Mouse (Mus musculus): Measurements from ENCODE around the gene Dag1. TPM values are rescaled to one million over a fixed set of nuclear protein-coding genes. Genes with fewer than 3 reads are reported as not detected.

Dag1 gene
- polyA plus RNA-seq, 1 experiment from 2014 or later, result 79.5 TPM

- no peak overlapping the region for H3K4me3 ChIP-seq (ENCODE audit: low read depth, low read length)
- no peak for ATAC-seq
- 93% methylated on average over 3 of the region's 3 CpGs for WGBS
- H3K4me2 ChIP-seq (ENCODE audit: low read length), result no peak overlapping the region
- no peaks in the 10 kb centered on the region for H3K27me3 ChIP-seq (ENCODE audit: control insufficient read depth, insufficient read depth, low read depth, low read length)
- H3K9ac ChIP-seq (ENCODE audit: low read depth, low read length), result no peak overlapping the region
- peaks cover 3% of the 10 kb centered on the region; the same call in 1 of the 2 replicates for H3K36me3 ChIP-seq (ENCODE audit: control insufficient read depth, insufficient read depth, low read length)
- H3K9me3 ChIP-seq (replicated peaks; ENCODE audit: control insufficient read depth, low read length, poor library complexity, severe bottlenecking), result no peaks in the 10 kb centered on the region
- no peaks in the 10 kb centered on the region for H3K4me1 ChIP-seq (ENCODE audit: control insufficient read depth, insufficient read depth, low read length)
- no peak overlapping the region for H3K27ac ChIP-seq (ENCODE audit: low read length)
Observed at GRCm38 (mm10) chr9:108244540-108244939, 19.2 kb downstream of the Dag1 start.

DNA sequence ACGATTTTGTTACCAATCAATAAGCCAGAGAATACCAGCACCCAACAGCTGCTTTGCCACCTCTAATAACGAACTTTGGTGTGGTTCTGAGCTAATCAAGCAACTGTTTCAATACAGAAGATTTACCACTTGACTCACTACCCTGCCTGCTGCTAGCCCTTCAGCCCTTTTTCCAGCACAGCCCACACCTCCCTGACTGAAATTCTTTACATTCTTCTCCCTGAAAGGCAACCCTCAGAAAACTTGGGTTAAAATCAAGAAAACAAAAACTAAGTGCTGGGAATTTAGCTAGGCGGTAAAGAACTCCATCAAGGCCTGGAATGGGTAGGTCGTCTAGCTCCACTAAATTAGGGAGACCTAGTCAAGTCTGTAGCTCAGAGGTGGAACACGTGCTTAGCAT, 23.8 kb downstream of the Dag1 start:
- no peak overlapping the region for H3K4me3 ChIP-seq (ENCODE audit: low read depth, low read length)
- 82% methylated on average over 5 of the region's 5 CpGs for WGBS
- H3K36me3 ChIP-seq (ENCODE audit: control insufficient read depth, insufficient read depth, low read length), result no peaks in the 10 kb centered on the region
- no peaks in the 10 kb centered on the region for H3K27me3 ChIP-seq (ENCODE audit: control insufficient read depth, insufficient read depth, low read depth, low read length)
- ATAC-seq, result no peak
- no peak overlapping the region for H3K27ac ChIP-seq (ENCODE audit: low read length)
- no peaks in the 10 kb centered on the region for H3K4me1 ChIP-seq (ENCODE audit: control insufficient read depth, insufficient read depth, low read length)
- H3K9ac ChIP-seq (ENCODE audit: low read depth, low read length), result no peak overlapping the region
- no peak overlapping the region for H3K4me2 ChIP-seq (ENCODE audit: low read length)
- no peaks in the 10 kb centered on the region for H3K9me3 ChIP-seq (replicated peaks; ENCODE audit: control insufficient read depth, low read length, poor library complexity, severe bottlenecking)

DNA sequence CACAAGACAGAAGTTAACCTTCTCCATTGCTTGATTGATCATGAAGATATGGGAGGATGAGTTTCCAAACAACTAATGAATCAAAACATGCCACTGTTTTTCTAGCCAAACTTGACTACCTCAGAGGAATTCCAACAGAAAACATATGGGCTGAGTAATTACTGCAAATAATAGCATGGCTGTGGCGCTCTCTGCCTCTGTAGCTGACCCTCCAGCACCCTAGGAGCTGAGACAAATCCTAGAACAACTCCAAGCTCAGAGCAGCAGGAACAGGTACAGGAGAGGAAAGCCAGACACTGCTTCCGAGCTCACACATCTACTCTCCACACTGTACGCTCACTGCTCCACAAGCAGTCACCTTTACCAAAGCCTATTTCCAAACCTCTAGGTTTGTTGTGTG, 24.9 kb downstream of the Dag1 start:
- Histone ChIP-seq H3K4me2 (ENCODE audit: low read length) (no peak overlapping the region), H3K9me3 (replicated peaks; ENCODE audit: control insufficient read depth, low read length, poor library complexity, severe bottlenecking) (no peaks in the 10 kb centered on the region), H3K4me1 (ENCODE audit: control insufficient read depth, insufficient read depth, low read length) (no peaks in the 10 kb centered on the region), H3K4me3 (ENCODE audit: low read depth, low read length) (no peak overlapping the region), H3K36me3 (ENCODE audit: control insufficient read depth, insufficient read depth, low read length) (no peaks in the 10 kb centered on the region), H3K9ac (ENCODE audit: low read depth, low read length) (no peak overlapping the region), H3K27ac (ENCODE audit: low read length) (no peak overlapping the region), H3K27me3 (ENCODE audit: control insufficient read depth, insufficient read depth, low read depth, low read length) (no peaks in the 10 kb centered on the region)
- no peak for ATAC-seq
- WGBS, result 94% methylated on average over 3 of the region's 3 CpGs

DNA sequence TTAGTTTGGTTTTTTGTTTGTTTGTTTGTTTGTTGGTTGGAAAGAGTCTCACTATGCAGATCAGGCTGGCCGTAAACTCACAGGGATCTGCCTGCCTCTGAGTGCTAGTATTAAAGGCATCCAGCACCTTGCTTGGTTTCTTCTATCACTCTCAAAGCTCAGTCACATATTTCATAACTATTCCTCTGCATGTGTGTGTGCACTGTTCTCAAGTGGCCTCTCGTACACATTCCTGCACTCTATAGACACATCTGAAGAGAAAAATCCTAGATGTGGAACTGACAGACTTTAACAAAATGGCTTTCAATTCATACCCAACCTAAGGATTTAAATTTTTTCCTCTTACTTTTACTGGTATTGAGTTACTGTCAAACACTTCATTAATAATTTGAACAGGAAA, 25.4 kb downstream of the Dag1 start:
- ATAC-seq, result no peak
- Histone ChIP-seq H3K27me3 (ENCODE audit: control insufficient read depth, insufficient read depth, low read depth, low read length) (no peaks in the 10 kb centered on the region), H3K9me3 (replicated peaks; ENCODE audit: control insufficient read depth, low read length, poor library complexity, severe bottlenecking) (no peaks in the 10 kb centered on the region), H3K36me3 (ENCODE audit: control insufficient read depth, insufficient read depth, low read length) (no peaks in the 10 kb centered on the region), H3K9ac (ENCODE audit: low read depth, low read length) (no peak overlapping the region), H3K4me1 (ENCODE audit: control insufficient read depth, insufficient read depth, low read length) (no peaks in the 10 kb centered on the region), H3K4me2 (ENCODE audit: low read length) (no peak overlapping the region), H3K27ac (ENCODE audit: low read length) (no peak overlapping the region), H3K4me3 (ENCODE audit: low read depth, low read length) (no peak overlapping the region)
- WGBS, result 93% methylated on average over 2 of the region's 2 CpGs

- WGBS, result 92% methylated on average over 2 of the region's 2 CpGs
- Histone ChIP-seq H3K9me3 (replicated peaks; ENCODE audit: control insufficient read depth, low read length, poor library complexity, severe bottlenecking) (no peaks in the 10 kb centered on the region), H3K36me3 (ENCODE audit: control insufficient read depth, insufficient read depth, low read length) (no peaks in the 10 kb centered on the region)
Observed at GRCm38 (mm10) chr9:108234682-108235081, 29.1 kb downstream of the Dag1 start.

GRCm38 (mm10) chr9:108232908-108233307, 30.9 kb downstream of the Dag1 start:
- no peak overlapping the region for H3K27ac ChIP-seq (ENCODE audit: low read length)
- no peak overlapping the region for H3K4me2 ChIP-seq (ENCODE audit: low read length)
- H3K27me3 ChIP-seq (ENCODE audit: control insufficient read depth, insufficient read depth, low read depth, low read length), result no peaks in the 10 kb centered on the region
- no peaks in the 10 kb centered on the region for H3K4me1 ChIP-seq (ENCODE audit: control insufficient read depth, insufficient read depth, low read length)
- WGBS, result 90% methylated on average over 2 of the region's 2 CpGs
- H3K9ac ChIP-seq (ENCODE audit: low read depth, low read length), result no peak overlapping the region
- H3K36me3 ChIP-seq (ENCODE audit: control insufficient read depth, insufficient read depth, low read length), result no peaks in the 10 kb centered on the region
- no peak for ATAC-seq
- no peak overlapping the region for H3K4me3 ChIP-seq (ENCODE audit: low read depth, low read length)
- no peaks in the 10 kb centered on the region for H3K9me3 ChIP-seq (replicated peaks; ENCODE audit: control insufficient read depth, low read length, poor library complexity, severe bottlenecking)

More at GRCm38 (mm10) chr9:108234682-108235081, 29.1 kb downstream of the Dag1 start:
- Histone ChIP-seq H3K4me3 (ENCODE audit: low read depth, low read length) (no peak overlapping the region), H3K4me1 (ENCODE audit: control insufficient read depth, insufficient read depth, low read length) (no peaks in the 10 kb centered on the region), H3K27ac (ENCODE audit: low read length) (no peak overlapping the region), H3K4me2 (ENCODE audit: low read length) (no peak overlapping the region), H3K27me3 (ENCODE audit: control insufficient read depth, insufficient read depth, low read depth, low read length) (no peaks in the 10 kb centered on the region), H3K9ac (ENCODE audit: low read depth, low read length) (no peak overlapping the region)
- no peak for ATAC-seq

- 42% methylated on average over 2 of the region's 2 CpGs for WGBS
- Histone ChIP-seq H3K9me3 (replicated peaks; ENCODE audit: control insufficient read depth, low read length, poor library complexity, severe bottlenecking) (no peaks in the 10 kb centered on the region), H3K4me2 (ENCODE audit: low read length) (no peak overlapping the region), H3K27me3 (ENCODE audit: control insufficient read depth, insufficient read depth, low read depth, low read length) (no peaks in the 10 kb centered on the region), H3K4me3 (ENCODE audit: low read depth, low read length) (no peak overlapping the region), H3K4me1 (ENCODE audit: control insufficient read depth, insufficient read depth, low read length) (no peaks in the 10 kb centered on the region), H3K36me3 (ENCODE audit: control insufficient read depth, insufficient read depth, low read length) (no peaks in the 10 kb centered on the region), H3K27ac (ENCODE audit: low read length) (no peak overlapping the region), H3K9ac (ENCODE audit: low read depth, low read length) (no peak overlapping the region)
- no peak for ATAC-seq
Observed at GRCm38 (mm10) chr9:108227911-108228649, 35.7 kb downstream of the Dag1 start.

DNA sequence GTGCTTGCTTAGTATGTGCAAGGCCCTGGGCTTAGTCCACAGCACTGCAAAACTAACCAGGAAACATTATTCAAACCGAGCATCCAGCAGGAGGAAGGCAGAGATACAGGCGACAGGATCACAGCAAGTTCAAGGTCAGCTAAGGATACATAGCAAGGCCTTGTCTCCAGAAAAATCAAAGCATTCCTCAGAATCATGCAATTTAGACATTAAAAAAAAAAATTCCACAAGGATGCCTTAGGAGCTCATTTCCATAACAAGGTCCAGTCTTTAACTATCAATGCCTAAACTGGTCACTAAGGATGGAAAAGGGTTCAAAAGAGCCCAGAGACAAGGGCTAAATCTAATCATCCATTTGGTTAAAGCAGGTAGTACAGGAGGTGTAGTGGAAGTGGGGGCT, 38.6 kb downstream of the Dag1 start:
- Histone ChIP-seq H3K9me3 (replicated peaks; ENCODE audit: control insufficient read depth, low read length, poor library complexity, severe bottlenecking) (no peaks in the 10 kb centered on the region), H3K4me3 (ENCODE audit: low read depth, low read length) (no peak overlapping the region), H3K9ac (ENCODE audit: low read depth, low read length) (no peak overlapping the region), H3K4me2 (ENCODE audit: low read length) (no peak overlapping the region), H3K36me3 (ENCODE audit: control insufficient read depth, insufficient read depth, low read length) (no peaks in the 10 kb centered on the region), H3K4me1 (ENCODE audit: control insufficient read depth, insufficient read depth, low read length) (no peaks in the 10 kb centered on the region), H3K27me3 (ENCODE audit: control insufficient read depth, insufficient read depth, low read depth, low read length) (no peaks in the 10 kb centered on the region), H3K27ac (ENCODE audit: low read length) (no peak overlapping the region)
- ATAC-seq, result no peak
- 82% methylated on average over 2 of the region's 2 CpGs for WGBS

- WGBS, result 97% methylated on average over 1 of the region's 1 CpGs
- Histone ChIP-seq H3K27ac (ENCODE audit: low read length) (no peak overlapping the region), H3K4me1 (ENCODE audit: control insufficient read depth, insufficient read depth, low read length) (peaks cover 2% of the 10 kb centered on the region; the same call in 1 of the 2 replicates), H3K4me2 (ENCODE audit: low read length) (no peak overlapping the region), H3K9me3 (replicated peaks; ENCODE audit: control insufficient read depth, low read length, poor library complexity, severe bottlenecking) (no peaks in the 10 kb centered on the region), H3K27me3 (ENCODE audit: control insufficient read depth, insufficient read depth, low read depth, low read length) (no peaks in the 10 kb centered on the region), H3K9ac (ENCODE audit: low read depth, low read length) (no peak overlapping the region), H3K4me3 (ENCODE audit: low read depth, low read length) (no peak overlapping the region), H3K36me3 (ENCODE audit: control insufficient read depth, insufficient read depth, low read length) (no peaks in the 10 kb centered on the region)
- ATAC-seq, result no peak
Observed at GRCm38 (mm10) chr9:108223633-108224032, 40.1 kb downstream of the Dag1 start.
